Mouse (Mus musculus) 416B (cell line): Measurements from ENCODE around the gene Foxk1.

ENCODE experiments used
- DNase-seq: peaks from one replicate; pipeline ENCODE4 v3.0.0; 2011; ENCODE audit warnings: low read depth

The Foxk1 gene

DNA sequence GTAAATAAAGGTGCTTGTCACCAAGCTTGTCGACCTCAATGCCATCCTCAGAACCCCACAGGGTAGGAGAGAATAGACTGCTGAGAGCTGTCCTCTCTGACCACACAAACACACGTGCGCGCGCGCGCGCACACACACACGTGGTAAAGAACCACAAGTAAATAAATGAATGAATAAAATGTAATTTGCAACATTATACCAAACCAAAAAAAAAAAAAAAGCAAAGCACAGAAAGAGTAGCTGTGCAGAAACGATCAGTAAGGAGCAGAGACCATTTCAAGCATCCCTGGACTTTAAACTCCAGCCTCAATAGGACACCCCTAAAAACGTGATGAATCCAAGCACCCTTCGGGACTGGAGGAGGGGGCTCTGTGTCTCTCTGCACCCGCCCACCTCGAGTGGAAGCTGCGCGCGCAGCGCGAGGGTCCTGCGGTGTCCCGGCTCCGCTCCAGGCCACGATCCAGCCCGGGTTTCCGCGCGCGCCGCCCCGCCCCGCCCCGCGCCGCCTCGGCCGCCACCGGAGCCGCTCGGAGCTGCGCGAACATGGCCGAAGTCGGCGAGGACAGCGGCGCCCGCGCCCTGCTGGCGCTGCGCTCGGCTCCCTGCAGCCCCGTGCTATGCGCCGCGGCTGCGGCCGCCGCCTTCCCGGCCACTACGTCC is at the start of gene Foxk1:
TSS of gene Foxk1 (plus strand) at position 517 of the 660 bp plus-strand sequence.
- peak; percentile 79 for DNase-seq

DNA sequence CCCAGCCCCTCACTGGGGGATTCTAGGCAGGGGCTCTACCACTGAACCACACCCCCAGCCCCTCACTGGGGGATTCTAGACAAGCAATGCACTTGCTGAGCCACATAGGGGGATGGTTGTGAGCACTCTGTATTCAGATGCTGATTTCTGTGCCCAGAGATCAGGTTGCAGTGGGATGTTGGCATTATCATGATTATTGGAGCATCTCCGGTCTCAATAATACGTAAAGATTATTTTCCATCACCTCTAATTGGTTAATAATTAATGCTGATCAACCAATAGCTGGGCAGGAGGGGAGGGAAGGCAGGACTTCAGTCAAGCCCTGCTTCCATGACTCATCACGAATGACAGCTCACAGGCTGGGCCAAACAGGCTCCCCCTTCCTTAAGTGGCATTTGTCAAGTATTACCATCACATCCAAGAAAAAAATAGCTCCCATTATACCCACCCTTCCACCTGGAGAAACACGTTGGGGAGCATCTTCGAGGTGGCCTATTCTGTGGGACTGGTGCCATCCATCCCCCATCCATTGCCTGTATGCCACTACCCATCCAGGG is 48.9 kb upstream of the Foxk1 start:
- peak; percentile 22 for DNase-seq

DNA sequence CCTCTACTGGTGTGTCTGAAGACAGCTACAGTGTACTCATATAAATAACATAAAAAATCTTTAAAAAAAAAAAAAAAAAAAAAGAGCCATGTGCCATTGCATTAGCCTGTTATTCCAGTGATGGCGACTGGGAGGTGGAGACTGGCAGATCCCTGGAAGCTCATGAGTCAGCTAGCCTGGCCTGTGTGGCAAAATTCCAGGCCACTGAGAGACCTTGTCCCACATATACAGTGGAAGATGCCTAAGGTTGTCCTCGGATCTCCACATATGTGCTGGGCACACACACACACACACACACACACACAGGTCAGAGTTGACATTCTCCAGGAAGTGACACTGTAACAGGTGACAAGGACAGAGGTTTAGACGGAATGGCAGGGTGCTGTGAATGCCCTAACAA is 46.2 kb upstream of the Foxk1 start:
- DNase-seq, result no peak

DNA sequence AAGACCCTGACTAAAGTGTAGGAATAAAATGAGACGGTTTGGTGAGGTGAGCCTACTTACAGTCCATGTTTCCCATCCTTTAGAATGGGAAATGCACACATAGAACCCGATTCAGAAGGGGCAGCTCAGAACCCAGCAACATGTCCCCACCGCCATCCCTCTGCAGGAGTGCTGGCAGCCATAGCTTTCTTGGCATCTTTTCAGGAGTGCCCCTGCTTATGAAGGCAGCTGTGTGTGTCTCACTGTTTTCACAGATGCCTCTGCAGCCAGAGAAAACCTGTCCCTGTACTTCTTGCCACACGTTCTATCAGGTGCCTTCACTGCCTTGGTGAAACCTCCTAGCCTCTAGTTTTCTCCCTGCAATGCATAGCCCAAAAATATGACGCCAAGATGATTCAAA is 40.1 kb upstream of the Foxk1 start:
- no peak for DNase-seq

DNA sequence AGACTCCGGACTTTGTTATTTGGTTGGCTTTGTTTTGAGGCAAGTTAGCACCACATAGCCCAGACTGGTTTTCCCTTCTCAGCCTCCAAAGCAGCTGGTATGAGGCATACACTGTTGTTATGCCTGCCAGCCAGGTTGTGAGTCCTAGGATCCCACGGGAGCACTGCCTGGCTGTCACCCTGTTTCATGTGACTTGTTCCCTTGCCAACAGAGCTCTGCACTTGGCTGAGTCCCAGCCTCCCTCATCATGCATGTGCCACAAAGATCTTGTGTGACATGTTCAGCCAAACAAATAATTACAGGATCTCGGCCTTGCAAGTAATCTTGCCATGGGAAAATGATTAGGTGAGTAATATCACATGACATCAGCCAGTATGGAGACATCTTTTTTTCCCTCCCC is 38.4 kb upstream of the Foxk1 start:
- no peak for DNase-seq

DNA sequence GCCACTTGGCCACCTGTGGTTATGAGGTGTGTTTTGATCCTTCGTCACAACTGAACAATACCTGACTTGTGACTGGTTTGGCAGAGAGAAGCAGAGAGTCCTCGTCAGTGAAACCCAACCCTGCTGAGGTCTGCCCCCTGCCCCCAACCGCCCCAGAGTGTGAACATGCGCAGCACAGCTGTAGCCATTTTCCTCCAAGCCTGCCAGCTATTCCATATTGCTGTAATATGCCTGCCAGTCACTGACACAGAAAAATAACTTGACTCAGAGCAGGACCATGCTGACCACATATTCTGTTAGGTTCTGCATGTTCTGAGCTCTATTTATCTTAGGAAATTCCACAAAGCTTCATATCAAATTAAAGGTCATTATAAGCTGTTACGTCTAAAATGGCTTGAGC is 37.2 kb upstream of the Foxk1 start:
- DNase-seq, result no peak

DNA sequence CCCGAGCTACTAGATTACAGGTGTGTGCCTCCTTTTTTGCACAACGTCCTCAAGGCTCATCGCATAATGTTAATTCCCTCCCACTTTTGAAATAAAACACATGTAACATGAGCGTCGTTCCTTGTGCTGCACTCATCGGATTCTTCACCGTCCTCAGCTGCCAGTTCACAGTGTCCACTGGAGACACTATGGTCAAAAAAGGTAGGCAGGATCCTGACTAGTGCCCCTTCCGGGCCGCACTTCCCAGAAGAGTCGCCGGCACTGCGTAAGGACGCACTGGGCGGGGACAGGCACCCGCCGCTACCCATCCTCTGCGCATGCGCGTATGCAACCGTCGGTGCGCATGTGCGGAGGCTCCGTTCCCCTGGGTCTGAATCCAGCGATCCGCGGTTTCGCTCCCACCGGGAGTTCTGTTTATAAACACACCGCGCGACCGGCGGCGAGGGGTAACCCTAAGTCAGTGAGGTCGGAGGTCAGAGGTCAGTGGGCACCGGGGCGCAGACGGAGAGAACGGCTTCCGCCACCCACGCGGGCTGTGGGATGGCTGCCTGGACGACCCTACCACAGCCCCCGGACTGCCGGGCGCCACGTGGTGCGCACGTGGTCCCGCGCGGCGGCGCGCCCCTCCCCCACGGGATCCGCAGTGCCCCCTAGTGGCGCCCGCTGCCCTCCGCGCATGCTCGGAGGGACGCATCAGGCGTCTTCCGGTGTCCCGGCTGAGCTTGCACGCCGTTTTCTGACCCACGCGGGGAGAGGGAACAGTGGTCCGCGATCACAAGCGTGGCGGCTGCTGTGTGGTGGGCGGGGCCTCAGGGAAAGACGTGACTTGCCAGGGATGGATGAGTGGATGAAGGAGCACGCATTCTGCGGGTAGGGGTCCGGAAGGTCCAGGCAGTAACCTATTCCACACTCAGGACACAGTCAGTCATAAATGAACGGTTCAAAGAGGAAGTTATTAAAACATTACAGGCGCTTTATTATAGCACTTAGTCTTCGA is 33.9 kb upstream of the Foxk1 start:
- DNase-seq, result peak; percentile 94

DNA sequence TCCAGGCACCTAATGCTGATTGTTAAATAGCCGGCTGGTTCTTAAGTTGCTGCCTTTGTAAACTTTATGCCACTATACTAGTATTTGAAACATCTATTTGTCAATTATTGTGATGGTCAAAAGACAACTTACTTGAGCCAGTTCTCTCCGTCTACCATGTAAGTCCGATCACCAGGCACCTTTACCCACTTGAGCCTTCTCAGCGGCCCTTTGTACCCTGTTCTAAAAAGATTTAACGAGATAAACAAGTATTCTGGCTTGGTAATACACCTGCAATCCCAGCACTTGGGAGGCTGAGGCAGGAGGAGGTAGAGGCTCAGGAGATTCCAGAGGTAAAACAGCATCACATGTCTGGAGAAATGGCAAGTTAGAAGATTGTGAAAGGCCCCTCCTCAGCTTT is 33.2 kb upstream of the Foxk1 start:
- DNase-seq, result peak; percentile 66

DNA sequence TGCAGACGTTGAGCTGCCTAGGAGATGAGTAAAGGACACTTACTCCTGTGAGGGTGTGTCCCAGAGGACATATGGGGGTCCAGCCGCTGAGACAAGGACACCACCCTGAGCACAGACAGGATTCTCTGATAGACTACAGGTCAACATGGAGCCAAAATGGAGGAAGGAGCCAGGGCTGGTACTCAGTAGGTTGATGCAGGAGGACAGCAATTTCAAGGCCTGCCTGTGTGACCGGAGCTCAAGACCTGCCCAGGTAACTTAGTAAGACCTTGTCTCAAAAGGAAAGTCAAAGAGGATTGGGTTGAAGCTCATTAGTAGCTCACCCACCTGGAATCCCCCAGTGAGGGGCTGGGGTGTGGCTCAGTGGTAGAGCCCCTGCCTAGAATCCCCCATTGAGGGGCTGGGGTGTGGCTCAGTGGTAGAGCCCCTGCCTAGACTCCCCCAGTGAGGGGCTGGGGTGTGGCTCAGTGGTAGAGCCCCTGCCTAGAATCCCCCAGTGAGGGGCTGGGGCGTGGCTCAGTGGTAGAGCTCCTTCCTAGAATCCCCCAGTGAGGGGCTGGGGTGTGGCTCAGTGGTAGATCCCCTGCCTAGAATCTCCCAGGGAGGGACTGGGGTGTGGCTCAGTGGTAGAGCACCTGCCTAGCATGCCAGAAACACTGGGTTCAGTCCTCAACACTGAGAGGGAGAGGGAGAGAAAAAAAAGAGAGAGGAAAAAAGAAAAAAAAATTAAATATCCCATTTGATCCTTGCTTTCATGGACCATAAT is 30.7 kb upstream of the Foxk1 start:
- no peak for DNase-seq

DNA sequence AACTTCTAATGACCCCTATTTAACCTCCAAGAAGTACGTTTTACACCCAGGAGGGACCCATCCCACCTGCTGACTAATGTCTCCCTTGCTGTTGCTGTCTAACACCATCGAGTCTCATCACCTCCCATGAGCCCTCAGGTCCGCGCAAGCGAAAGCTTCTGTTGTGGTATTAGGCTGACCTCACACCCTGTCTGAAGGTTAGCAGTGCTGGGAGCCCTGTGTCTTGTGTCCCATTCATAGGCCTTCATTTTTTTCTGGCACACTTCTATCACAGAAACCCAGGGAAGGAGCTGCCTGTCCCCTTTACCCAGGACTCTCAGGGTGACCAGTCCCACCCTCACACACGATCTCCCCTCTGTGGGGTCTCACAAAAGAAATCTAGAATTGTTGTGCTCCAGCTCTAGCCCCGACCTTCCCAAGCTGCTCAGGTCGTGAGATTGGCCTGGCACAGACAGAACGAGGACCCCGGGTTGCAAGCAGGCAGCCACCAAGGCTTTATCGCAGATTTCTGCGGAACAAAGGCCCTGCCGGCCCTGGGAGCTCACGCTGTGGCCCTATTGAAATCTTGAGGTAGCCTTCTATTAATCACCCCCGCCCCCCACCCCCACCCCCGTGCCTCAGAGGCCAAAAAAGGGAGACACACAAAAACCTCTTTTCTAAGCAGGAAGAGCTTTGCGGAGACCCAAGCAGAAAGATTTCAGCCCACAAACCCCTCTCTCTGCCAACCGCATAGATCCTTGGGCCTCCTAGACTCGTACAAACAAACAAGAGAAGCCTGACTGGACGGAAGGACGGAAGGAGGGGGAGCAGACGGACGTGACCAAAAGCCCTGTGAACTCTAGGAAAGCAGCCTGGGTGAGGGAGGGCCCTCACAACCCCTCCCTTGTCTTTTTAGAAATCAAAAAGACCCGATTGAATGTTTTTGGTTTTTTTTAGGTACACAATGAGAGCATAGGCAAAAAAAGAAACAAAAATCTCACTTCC is 29.8 kb upstream of the Foxk1 start:
- DNase-seq, result no peak

DNA sequence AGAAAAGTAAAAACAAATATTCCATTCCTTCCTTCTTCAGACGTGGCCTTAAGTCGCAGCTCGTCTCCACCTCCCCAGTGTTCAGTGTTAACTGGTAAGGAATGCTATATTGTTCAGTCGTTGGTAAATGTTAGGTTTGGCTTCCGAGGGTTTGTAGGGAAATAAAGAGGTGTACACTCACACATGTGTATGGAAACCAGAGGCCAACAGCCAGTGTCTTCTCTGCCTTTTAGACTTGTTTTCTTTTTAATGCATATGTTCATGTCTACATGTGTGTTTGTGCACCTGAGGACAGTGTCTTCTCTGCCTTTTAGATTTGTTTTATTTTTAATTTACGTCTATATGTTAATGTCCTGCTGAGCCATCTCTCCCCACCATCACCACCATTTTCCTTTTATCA is 29.1 kb upstream of the Foxk1 start:
- DNase-seq, result no peak

DNA sequence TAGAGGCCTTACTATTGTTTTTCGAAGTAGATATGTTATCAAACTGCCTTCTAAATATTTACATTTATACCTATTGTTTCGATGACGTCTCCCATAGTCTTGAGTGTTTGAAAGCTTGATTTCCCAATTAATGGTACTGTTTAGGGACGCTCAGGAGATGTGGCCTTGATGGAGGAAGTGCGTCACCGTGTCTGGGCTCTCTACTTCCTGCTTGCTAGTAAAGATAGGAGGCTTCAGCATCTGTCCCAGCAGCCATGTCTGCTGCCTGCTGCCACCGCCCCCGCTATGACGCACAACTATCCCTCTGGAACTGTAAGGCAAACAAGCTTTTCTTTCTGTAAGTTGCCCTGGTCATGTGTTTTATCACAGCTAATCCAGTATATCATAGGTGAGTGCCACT is 27.0 kb upstream of the Foxk1 start:
- DNase-seq, result peak; percentile 59

DNA sequence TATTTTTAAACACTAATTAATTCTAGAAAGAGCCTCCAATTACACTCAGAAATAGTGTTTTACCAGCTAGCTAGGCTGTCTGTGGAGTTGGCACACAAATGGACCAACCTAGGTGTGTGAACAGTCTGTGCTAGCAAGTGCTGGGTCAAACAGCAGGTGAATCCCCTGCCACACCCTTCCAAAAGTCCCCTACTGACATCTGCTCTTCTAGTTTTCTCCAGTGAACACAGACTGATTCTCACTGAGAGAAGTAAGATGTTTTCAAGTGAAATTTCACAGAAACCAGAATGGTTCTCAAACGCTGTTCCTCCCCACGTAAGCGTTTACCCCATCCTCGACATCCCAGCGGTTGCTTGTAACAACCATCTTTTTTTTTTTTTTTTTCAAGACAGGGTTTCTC is 25.7 kb upstream of the Foxk1 start:
- DNase-seq, result no peak

DNA sequence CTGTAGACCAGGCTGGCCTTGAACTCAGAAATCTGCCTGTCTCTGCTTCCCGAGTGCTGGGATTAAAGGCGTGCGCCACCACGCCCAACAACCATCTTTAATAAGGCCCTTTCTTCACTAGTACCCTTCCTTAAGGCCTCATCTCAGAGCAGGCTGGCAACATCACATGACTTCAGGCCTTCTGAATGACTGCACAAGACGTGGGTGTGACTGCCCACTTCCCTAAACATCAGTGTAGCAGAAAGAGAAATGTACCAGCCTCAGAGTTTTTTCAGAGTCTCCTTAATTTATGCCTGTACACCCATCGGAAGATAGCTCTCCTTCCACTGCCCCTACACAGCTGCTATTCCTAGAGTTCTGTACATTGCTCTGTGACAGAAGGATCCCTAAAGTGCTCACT is 25.2 kb upstream of the Foxk1 start:
- peak; percentile 42 for DNase-seq

DNA sequence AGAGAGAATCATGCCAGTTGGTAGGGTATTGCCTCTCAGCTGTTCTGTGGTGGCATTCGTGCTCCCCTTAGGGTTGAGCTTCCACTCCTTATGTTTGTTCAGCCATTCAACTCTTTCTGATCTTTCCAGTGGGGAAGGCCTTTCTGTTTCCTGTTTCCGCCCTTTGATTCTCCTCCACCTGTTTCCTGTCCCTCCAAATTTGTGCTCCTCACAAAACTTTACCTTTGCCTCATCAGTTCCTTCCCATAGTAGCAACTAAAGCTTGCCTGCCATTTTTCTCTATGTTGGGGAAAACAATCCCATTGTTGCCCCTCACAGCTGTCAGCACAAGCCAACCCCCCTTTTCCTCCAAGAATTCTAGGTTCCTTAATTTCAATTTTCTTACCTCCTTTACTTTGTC is 23.2 kb upstream of the Foxk1 start:
- DNase-seq, result peak; percentile 38

DNA sequence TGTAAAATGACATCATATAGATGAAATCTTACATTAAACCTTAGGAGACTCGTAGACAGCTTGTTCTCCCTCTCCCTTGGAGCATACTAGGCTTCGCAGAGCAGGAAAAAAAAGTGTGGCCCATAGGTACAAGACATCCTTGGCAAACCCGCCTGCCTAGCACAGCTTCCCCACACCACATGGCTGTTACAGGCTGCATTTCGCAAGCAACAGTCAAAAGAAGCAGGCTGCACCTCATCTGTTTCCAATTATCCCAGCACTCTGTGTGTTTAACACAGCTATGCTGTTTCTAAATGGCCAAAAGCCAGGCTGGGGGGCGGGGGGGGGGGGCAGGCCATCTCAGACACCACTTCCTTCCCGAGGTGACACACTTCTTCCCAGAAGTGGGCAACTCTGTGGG is 20.8 kb upstream of the Foxk1 start:
- peak; percentile 82 for DNase-seq

DNA sequence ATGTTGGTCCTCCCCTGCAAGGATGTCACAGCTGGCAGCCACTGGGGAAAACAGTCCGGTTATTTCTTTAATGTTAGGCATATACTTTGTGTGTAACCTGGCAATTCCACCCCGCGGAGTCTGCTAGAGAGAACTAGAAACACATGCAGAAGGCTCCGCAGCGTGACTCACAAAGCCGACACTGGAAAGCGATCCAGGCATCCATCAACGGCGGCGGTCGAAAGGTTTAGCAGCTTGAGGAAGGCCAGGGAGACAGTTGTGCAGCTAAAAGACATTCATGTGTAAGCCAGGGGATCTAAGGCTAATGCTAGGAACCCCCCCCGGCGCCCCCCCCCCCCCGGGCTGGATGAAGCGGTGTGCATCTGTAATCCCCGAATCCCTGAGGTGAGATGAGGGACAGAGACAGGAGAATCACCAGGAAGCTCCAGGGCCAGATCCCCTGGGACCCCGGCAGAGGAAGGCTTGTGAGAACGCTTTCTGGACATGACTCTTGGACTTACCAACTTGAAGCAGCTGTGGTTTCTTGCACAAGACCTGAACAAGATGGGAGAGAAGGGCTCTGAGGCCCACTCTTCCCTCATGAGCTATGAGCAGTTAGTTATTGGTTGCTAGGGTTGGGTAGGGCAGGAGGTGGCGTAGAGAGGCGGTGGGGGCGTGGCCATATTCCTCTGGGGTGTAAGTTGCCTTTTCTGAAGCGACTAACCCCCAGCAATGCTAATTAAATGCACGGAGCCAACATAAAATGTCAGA is 16.2 kb upstream of the Foxk1 start:
- DNase-seq, result peak; percentile 71

DNA sequence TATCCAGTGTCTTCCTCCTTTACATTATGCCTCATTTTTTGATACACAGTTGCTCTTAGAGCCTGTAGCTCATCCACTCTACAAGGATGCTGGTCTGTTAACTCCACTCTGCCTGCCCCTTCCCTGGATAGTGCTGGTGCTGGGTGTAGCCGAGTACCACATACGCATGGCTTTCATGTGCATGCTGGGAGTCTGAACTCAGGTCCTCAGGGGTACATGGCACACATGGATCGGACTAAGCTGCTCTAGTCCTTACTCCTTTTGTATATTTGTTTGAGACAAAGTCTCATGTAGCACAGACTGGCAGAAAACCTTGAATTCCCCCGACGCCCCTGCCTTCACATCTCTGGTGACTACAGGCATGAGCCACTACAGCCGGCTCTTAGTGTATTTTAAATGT is 15.0 kb upstream of the Foxk1 start:
- DNase-seq, result no peak

DNA sequence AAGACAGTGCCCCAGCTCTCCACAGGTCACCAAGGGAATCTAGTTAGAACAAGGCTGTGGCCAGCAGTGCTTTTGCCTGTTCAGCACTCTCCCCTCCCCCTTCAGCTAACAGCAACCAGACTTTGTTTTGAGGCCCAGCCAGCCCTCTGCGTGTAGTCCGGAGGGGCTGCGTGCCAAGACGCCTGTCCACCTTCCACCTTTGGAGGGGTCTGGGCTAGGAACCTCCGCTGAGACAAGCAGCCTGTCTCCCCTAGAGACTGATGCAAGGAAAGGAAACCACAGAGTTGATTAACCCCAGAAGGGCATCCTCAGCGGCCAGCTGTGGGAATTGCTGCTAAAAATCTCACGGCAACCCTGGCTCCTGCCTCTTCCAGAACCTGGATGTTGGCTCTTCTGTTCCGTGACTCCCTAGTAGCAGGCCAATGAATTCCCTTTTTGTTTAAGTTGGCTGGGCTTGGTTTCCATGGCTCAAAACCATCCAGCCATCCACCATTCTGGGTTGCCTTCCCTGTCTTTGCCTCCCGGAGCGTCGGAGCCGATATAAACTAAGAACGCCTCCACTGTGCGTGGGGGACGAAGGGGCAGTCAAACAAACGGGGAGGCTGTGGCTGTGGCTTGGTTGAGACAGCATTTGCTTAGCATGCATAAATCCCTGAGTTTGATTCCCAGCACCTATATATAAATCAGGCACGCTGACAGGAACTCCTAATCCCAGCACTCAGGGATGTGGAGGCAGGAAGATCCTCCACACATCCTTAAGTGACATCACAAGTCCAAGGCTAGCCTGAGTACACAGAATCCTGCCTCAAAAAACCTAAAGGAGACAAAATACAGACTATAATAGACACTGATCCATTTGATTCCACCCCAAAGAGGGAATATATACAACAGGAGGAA is 14.3 kb upstream of the Foxk1 start:
- DNase-seq, result peak; percentile 40
